Mouse (Mus musculus) lung, postnatal 0 days (tissue): ENCODE measurements around the gene Kcnk18.

Experiments
- CTCF ChIP-seq: IDR thresholded peaks from 2 replicates; pipeline ENCODE4 v1.5.1; 2016; ENCODE audit warnings: antibody characterized with exemption, mild to moderate bottlenecking
- EP300 ChIP-seq: IDR thresholded peaks from 2 replicates; pipeline ENCODE4 v1.6.1; 2016; ENCODE audit warnings: antibody characterized with exemption, mild to moderate bottlenecking, control low read depth

DNA sequence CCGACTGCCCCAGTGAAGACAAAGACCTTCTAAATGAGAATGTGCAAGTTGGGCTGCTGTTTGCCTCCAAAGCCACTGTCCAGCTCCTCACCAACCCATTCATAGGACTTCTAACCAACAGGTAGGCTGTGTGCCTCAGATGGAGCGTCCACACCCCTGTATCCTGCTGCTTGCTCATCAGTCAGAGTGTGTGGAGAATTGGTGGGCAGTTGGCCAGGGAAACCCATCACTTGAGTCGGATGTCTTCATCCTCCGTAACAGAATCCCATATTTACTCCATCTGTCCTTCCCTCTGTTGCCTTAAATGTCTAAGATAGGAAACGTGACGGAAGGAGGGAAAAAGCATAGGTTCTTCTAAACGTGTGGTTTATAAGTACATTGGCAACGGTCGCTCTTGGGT lies 44.2 kb downstream of the Kcnk18 start:
- TF ChIP-seq CTCF (no peak), EP300 (no peak)
